Mouse (Mus musculus): ENCODE measurements around the gene Gcn1l1.

DNA sequence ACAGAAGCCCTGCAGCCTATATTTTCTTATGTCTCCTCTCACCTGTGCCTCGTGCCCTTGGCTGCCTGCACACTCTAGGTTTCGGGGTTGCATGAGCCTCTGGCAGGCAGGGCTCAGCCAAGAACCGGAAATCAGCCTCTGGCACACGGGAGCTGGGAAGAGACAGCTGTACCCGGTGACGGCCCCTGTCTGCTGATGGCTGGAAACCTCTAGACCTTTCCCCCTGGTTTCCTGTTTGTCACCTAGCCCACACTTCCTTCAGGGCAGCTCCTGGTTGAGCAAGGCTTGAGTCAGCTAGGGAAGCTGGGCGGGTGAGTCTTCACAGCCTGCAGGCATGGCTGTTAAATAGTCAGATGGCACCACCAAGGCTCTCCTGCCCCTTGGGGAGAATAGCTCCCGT is 30.2 kb upstream of the Gcn1l1 start:
- TF ChIP-seq CTCF (IDR thresholded peaks at IDR 0.05; ENCODE audit: insufficient read depth, low read depth, low read length) (no peak), POLR2A (IDR thresholded peaks at IDR 0.05; ENCODE audit: insufficient read depth, low read depth, low read length) (no peak)

Data from olfactory bulb, adult 2 months (tissue).